Mouse (Mus musculus) left cerebral cortex, adult 8-10 months (tissue): ENCODE measurements around the gene Aifm3. TPM values are rescaled to one million over a fixed set of nuclear protein-coding genes. Genes with fewer than 3 reads are reported as not detected.
"Not testable (repeated sequence)": the region's sequence is repeated elsewhere in the genome, so short reads cannot be mapped to it uniquely, and the experiment has no call there.

Source experiments
- DNase-seq, 2 experiments: peaks; one replicate each; pipeline ENCODE4 v3.0.0; 2022; ENCODE audit warnings: low spot score in 2 of 2
- total RNA-seq, 4 experiments: library from RNA; stranded (reverse); gene quantifications; 2 replicates each; pipeline ENCODE4 v1.2.4; 2022

The Aifm3 gene
- total RNA-seq, 4 experiments from 2014 or later = 114 to 128 (median 122) TPM

GRCm38 (mm10) chr16:17499249-17499883 is 10.0 kb downstream of the Aifm3 start:
- no peak for DNase-seq

DNA sequence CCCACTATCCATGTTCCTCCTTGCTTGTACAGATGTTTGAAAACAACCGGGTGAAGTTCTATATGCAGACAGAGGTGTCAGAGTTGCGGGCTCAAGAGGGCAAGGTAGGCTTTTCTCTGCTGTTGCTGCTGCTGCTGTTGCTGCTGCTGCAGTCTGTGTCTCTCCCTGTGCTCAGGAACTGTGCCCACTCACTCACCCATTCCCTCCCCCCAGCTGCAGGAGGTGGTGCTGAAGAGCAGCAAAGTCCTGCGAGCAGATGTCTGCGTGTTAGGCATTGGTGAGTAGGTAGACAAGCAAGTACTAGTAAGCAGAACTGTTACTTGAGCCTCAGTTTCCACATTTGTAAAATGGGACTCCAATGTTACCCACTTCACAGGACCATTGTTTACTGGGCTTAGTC is 13.3 kb downstream of the Aifm3 start:
- no peak for DNase-seq

GRCm38 (mm10) chr16:17507018-17507552 is 17.7 kb downstream of the Aifm3 start:
- DNase-seq = no peak

DNA sequence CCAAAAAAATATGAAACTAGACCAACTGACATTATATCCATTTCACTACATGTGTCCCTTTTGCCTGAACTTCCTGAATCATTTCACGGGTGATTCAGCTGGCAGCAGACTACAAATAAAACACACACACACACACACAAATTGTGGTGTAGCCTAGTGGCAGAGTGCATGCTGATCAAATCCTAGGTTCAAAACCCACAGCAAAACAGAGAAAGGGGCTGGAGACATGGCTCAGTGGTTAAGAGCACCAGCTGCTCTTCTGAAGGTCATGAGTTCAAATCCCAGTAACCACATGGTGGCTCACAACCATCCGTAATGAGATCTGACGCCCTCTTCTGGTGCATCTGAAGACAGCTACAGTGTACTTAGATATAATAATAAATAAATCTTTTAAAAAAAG is 18.6 kb downstream of the Aifm3 start:
- not testable (repeated sequence) for DNase-seq

GRCm38 (mm10) chr16:17508546-17509239 is 19.3 kb downstream of the Aifm3 start, which contains the start of gene Lztr1:
Lztr1 (plus strand) TSS chr16:17508688.
- DNase-seq = peak; percentile 87 to 89

- DNase-seq = no peak
Observed at GRCm38 (mm10) chr16:17509240-17509597, 19.8 kb downstream of the Aifm3 start.

- DNase-seq = no peak
Observed at GRCm38 (mm10) chr16:17510143-17510542, 20.7 kb downstream of the Aifm3 start.

- no peak for DNase-seq
Observed at GRCm38 (mm10) chr16:17510686-17511085, 21.3 kb downstream of the Aifm3 start.

GRCm38 (mm10) chr16:17511431-17511830 is 22.0 kb downstream of the Aifm3 start:
- DNase-seq = no peak

GRCm38 (mm10) chr16:17518910-17519309 is 29.5 kb downstream of the Aifm3 start:
- no peak for DNase-seq

DNA sequence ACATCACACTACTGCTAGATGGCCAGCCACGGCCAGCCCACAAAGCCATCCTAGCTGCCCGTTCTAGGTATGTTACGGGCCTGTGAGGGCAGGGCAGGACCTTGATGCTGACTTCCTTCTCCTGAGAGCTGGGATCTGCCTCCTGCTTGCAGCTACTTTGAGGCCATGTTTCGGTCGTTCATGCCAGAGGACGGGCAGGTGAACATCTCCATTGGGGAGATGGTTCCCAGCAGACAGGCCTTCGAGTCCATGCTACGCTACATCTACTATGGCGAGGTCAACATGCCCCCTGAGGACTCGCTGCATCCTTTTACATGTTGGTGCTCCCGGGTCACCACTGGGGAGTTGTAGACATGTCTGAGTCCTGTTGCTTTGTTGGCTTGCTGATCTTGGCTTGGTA is 34.7 kb downstream of the Aifm3 start:
- no peak for DNase-seq

- DNase-seq = no peak
Observed at GRCm38 (mm10) chr16:17525524-17525923, 36.1 kb downstream of the Aifm3 start.

DNA sequence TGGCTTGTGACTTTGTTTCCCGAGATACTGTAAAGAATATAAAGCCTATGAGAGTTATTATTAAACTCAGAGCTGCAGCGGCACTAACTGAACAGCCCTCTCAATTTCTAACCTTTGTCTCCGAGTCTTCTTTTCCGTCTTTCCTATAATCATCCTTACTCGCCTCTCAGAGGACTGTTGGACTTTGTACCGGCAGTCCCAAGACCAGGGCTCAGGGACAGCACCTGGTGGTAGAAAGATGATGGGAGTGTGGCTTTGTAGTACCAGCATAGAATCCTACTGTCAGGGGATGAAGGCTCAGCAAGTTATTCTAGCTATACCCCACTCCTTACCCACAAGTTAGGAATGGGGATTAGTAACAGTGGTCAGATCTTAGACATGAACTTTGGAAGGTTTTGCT is 36.8 kb downstream of the Aifm3 start:
- DNase-seq = no peak

DNA sequence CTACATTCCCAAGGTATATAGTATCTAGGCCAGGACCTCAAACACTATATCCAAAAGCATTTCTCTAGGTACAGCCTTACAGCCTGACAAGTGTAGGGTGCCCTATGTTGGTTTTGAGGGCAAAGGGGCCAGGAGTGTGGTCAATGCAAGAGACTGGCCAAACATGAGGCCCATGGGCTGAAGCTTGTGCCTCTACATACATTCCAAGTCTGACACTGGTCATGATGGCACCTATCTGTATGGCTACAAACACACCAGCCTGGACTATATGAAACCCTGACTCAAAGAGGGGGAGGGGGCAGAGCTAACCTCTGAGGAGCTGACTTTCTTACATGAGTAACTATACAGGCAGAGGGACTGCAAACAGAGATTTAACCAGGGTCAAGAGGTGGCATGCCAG is 38.2 kb downstream of the Aifm3 start:
- DNase-seq = no peak

- DNase-seq = no peak
Observed at GRCm38 (mm10) chr16:17528276-17528675, 38.9 kb downstream of the Aifm3 start.

DNA sequence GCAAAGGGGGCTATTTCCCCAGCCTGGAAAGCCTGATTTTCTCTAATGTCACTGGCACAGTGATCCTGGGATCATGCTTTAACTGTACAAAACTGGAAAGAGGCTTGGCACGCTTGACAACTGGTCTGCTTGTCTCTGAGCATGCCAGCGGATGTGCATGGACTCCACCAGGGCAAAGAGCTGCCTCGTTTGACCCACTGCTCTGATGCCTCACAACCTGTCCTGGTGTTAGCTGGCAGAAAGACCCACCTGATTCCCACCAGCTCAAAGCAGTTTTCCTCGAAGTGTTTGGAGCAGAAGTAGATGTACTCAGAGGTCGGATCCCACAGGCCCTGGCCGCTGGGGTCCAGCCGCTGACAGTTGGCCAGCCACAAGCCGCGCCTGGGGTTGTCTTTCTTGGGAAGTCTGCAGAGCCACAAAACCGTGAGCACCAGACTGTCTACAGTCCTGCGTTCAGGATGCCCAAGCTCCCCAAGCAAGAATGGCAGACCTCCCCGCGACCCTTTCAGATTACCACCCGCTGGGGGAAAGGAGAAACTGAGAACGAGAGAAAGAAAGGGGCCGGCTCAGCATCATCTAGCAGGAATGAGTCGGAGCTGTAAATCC is 40.7 kb downstream of the Aifm3 start:
- DNase-seq = no peak

DNA sequence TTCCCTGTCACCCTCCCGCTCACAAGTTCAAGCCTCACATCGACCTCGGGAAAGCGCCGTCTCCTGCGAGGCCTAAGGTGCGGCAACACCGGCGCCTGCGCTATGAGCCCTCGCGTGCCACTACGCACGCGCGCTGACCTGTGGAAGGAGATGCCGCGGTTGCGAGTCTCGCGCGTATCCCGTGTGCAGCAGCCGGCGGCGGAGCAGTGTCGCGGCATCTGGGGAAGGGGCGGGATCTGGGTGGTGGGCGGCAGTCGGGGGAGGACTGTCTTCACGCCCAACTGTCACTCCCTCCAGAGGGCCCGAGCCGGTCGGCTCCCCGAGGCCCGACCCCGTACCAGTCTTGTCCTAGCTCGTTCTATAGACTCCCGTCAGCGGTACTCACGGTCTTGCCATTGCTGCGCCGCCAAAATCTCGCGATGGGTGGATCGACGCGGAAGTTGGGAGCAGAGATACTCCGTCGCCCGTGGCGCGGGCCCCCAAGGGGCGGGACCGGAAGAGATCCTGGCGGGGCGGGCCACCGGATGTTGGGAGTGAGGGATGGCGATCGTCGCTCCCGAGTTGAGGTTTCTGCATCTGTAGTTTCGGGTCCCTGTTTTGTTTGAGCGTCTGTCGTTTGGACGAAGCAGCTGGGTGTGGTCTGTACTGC is 41.4 kb downstream of the Aifm3 start, which contains the start of gene Thap7:
Gene Thap7, minus strand, starts transcription at position 497 of the 649 bp plus-strand sequence.
- DNase-seq = peak; percentile 93 to 94

GRCm38 (mm10) chr16:17532271-17532670 is 42.9 kb downstream of the Aifm3 start:
- DNase-seq = no peak

GRCm38 (mm10) chr16:17532676-17533329 is 43.4 kb downstream of the Aifm3 start:
- no peak for DNase-seq

- no peak for DNase-seq
Observed at GRCm38 (mm10) chr16:17536584-17536983, 47.2 kb downstream of the Aifm3 start.

- no peak for DNase-seq
Observed at GRCm38 (mm10) chr16:17542632-17543031, 53.2 kb downstream of the Aifm3 start.
